Mouse (Mus musculus): ENCODE results near the gene Plin5. TPM values are rescaled to one million over a fixed set of nuclear protein-coding genes. Genes with fewer than 3 reads are reported as not detected.

The Plin5 gene
- polyA plus RNA-seq, 1 experiment from 2014 or later, result 1.1 TPM

DNA sequence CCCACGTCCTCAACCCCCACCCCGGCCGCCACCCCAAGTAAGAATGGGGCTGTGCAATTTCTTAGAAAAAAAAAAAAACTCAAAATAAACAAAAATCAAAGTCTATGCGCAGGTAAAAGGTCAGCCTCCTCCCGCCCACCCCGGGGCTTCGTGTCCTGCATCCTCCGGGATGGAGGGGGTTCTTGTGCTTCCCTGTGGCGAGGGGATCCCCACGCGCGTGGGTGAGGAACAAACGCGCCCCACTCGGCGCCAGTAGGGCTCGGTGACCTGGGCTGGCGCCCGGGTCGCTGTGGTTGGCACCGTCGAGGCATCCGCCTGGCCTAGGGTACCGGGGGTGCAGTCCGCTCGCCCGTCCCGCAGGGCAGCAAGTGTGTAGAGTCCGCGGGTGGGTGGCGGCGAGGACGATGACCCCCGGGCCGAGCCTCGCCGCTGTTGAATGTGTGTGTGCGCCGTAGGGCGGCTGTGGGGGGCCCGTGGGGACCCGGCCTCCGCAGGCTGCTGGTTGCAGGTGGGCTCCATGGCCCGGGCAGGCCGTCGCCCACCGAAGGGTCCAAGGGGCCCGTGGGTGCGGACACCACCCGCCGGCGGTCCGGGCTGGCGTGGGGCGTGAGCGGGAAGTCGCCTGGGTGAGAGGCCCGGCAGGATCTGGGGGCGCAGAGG lies 6.4 kb upstream of the Plin5 start:
- ATAC-seq (ENCODE audit: insufficient number of reproducible peaks, insufficient read depth, low FRiP score, low read depth), result no peak
- H3K4me2 ChIP-seq (ENCODE audit: low read length), result peak overlapping the region; percentile 88
- peaks cover 13 to 18% of the 10 kb centered on the region in 2 experiments for H3K4me1 ChIP-seq (ENCODE audit: control insufficient read depth in 2 of 2, insufficient read depth in 2 of 2, low read length in 2 of 2)
- WGBS, result 40% methylated on average over 50 of the region's 59 CpGs
- peaks cover 62% of the 10 kb centered on the region for H3K27me3 ChIP-seq (ENCODE audit: control insufficient read depth, insufficient read depth, low read length)
- H3K36me3 ChIP-seq (ENCODE audit: control insufficient read depth, insufficient read depth, low read length), result no peaks in the 10 kb centered on the region
- peak overlapping the region; percentile 70; the same call in 1 of the 2 replicates for H3K9ac ChIP-seq (ENCODE audit: low read length)
- H3K9me3 ChIP-seq (ENCODE audit: control insufficient read depth, low read length), result peaks cover 18% of the 10 kb centered on the region
- no peak overlapping the region for H3K27ac ChIP-seq (replicated peaks in 1 of 2; ENCODE audit: control insufficient read depth in 1 of 2, insufficient read depth in 1 of 2, low read depth in 2 of 2, low read length in 2 of 2)
- H3K4me3 ChIP-seq (ENCODE audit: control insufficient read depth in 1 of 2, insufficient read depth in 1 of 2, low read depth in 1 of 2, low read length in 2 of 2), result peak overlapping the region; percentile 48 to 49

DNA sequence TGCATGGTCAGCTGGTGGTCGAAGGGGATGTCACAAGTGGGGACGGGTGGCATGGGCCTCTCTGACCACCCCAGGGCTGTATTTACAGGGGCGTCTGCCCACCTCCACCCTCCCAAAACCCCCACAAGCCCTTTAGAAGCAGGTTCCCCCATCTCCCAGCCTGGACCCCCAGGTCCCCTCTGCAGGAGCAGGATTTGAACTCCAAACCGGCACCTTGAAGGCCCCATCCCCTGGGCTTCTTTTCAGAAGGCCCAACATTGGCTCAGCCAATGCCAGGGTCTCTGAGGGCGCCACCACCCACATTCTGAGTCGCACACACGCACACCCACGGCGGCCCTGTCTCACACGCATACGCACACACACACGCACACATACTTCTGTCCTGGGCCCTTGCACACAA lies 5.8 kb upstream of the Plin5 start:
- no peak overlapping the region for H3K4me2 ChIP-seq (ENCODE audit: low read length)
- peaks cover 18% of the 10 kb centered on the region for H3K9me3 ChIP-seq (ENCODE audit: control insufficient read depth, low read length)
- 87% methylated on average over 12 of the region's 12 CpGs for WGBS
- no peak for ATAC-seq (ENCODE audit: insufficient number of reproducible peaks, insufficient read depth, low FRiP score, low read depth)
- H3K27ac ChIP-seq (replicated peaks in 1 of 2; ENCODE audit: control insufficient read depth in 1 of 2, insufficient read depth in 1 of 2, low read depth in 2 of 2, low read length in 2 of 2), result no peak overlapping the region
- no peaks in the 10 kb centered on the region for H3K36me3 ChIP-seq (ENCODE audit: control insufficient read depth, insufficient read depth, low read length)
- H3K27me3 ChIP-seq (ENCODE audit: control insufficient read depth, insufficient read depth, low read length), result peaks cover 68% of the 10 kb centered on the region
- H3K4me1 ChIP-seq (ENCODE audit: control insufficient read depth in 2 of 2, insufficient read depth in 2 of 2, low read length in 2 of 2), result peaks cover 13 to 18% of the 10 kb centered on the region in 2 experiments
- H3K4me3 ChIP-seq (ENCODE audit: control insufficient read depth in 1 of 2, insufficient read depth in 1 of 2, low read depth in 1 of 2, low read length in 2 of 2), result no peak overlapping the region
- no peak overlapping the region for H3K9ac ChIP-seq (ENCODE audit: low read length)

GRCm38 (mm10) chr17:56121826-56122225 lies 4.4 kb upstream of the Plin5 start, which contains the start of gene Lrg1:
Gene Lrg1, minus strand, starts transcription at chr17:56122001.
- Histone ChIP-seq H3K4me1 (ENCODE audit: control insufficient read depth in 2 of 2, insufficient read depth in 2 of 2, low read length in 2 of 2) (peaks cover 17 to 23% of the 10 kb centered on the region in 2 experiments), H3K27ac (replicated peaks in 1 of 2; ENCODE audit: control insufficient read depth in 1 of 2, insufficient read depth in 1 of 2, low read depth in 2 of 2, low read length in 2 of 2) (no peak within 1 kb of the TSS), H3K4me2 (ENCODE audit: low read length) (peak within 1 kb of the TSS; percentile 71; the same call in 1 of the 2 replicates), H3K9ac (ENCODE audit: low read length) (no peak within 1 kb of the TSS), H3K4me3 (ENCODE audit: control insufficient read depth in 1 of 2, insufficient read depth in 1 of 2, low read depth in 1 of 2, low read length in 2 of 2) (0 out of 4 replicates have a peak within 1 kb of the TSS, but pooled peaks of 1 of the 2 experiments have one; percentile 35), H3K27me3 (ENCODE audit: control insufficient read depth, insufficient read depth, low read length) (peaks cover 77% of the 10 kb centered on the region), H3K9me3 (ENCODE audit: control insufficient read depth, low read length) (peaks cover 18% of the 10 kb centered on the region), H3K36me3 (ENCODE audit: control insufficient read depth, insufficient read depth, low read length) (no peaks in the 10 kb centered on the region)
- ATAC-seq (ENCODE audit: insufficient number of reproducible peaks, insufficient read depth, low FRiP score, low read depth), result no peak
- 49% methylated on average over 2 of the region's 2 CpGs for WGBS

DNA sequence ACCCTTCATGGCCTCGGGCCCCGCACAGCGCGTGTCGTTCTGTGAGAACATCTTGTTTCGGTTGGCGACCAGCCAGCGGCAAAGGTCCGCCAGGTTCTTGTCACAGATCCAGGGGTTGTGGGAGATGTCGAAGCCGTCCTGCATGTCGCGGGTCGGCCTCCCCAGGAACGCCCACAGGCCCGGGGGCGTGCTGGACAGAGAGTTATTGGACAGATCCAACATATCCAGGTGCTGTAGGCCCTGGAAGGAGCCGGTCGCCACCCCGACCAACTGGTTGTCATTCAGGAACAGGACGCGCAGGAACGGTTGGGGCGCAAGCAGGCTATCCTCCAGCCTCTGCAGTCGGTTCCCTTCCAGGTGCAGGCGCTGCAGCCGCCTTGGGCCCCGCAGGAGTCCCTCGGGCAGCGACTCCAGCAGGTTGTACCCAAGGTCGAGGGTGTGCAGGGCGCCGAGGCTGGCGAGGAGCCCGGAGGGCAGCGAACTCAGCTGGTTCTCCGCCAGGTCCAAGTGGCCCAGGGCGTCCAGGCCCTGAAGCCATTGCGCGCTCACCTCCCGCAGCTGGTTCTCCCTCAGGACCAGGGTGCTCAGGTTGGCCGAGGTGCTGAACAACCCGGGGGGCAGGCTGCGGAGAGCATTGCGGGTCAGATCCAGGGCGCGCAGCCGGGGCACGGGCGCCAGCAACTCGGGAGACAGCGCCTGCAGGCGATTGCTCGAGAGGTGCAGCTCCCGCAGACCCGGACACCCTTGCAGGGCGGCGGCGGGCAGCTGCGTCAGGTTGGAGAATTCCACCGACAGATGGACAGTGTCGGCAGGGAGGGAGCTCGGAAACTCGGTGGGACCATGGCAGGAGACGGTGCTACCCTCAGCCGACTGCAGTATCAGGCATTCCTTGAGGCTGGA lies 2.8 kb upstream of the Plin5 start:
- Histone ChIP-seq H3K4me2 (ENCODE audit: low read length) (peak overlapping the region; percentile 71), H3K27me3 (ENCODE audit: control insufficient read depth, insufficient read depth, low read length) (peaks cover 80% of the 10 kb centered on the region), H3K4me3 (ENCODE audit: control insufficient read depth in 1 of 2, insufficient read depth in 1 of 2, low read depth in 1 of 2, low read length in 2 of 2) (peak overlapping the region; percentile 31 to 35), H3K36me3 (ENCODE audit: control insufficient read depth, insufficient read depth, low read length) (no peaks in the 10 kb centered on the region), H3K4me1 (ENCODE audit: control insufficient read depth in 2 of 2, insufficient read depth in 2 of 2, low read length in 2 of 2) (peaks cover 17 to 23% of the 10 kb centered on the region in 2 experiments), H3K27ac (replicated peaks in 1 of 2; ENCODE audit: control insufficient read depth in 1 of 2, insufficient read depth in 1 of 2, low read depth in 2 of 2, low read length in 2 of 2) (no peak overlapping the region), H3K9ac (ENCODE audit: low read length) (peak overlapping the region; percentile 46), H3K9me3 (ENCODE audit: control insufficient read depth, low read length) (peaks cover 18% of the 10 kb centered on the region)
- WGBS, result 4% methylated on average over 66 of the region's 66 CpGs
- ATAC-seq (ENCODE audit: insufficient number of reproducible peaks, insufficient read depth, low FRiP score, low read depth), result no peak

DNA sequence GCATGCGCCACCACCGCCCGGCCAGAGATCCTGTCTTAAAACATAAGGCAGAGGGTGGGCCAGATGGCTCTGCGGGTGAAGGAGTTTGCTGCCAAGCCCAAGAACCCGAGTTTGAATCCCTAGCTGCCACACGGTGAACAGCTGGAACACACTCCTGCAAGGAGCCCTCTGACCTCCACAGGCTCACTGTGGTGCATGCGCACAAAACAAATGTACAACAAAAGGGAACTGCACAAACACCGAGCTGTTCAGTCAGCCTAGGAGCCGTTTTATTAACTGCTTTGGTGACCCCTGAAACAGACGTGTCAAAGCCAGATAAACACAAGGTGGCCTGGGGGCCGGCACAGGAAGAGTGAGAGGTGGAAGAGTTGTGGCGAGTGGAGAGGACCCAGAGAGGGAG lies 2.0 kb upstream of the Plin5 start:
- ATAC-seq (ENCODE audit: insufficient number of reproducible peaks, insufficient read depth, low FRiP score, low read depth), result no peak
- peak overlapping the region in 1 of 2 experiments; percentile 35; a peak in 2 of 4 replicates for H3K4me3 ChIP-seq (ENCODE audit: control insufficient read depth in 1 of 2, insufficient read depth in 1 of 2, low read depth in 1 of 2, low read length in 2 of 2)
- H3K9me3 ChIP-seq (ENCODE audit: control insufficient read depth, low read length), result peaks cover 18% of the 10 kb centered on the region
- peak overlapping the region; percentile 71 for H3K4me2 ChIP-seq (ENCODE audit: low read length)
- H3K27ac ChIP-seq (replicated peaks in 1 of 2; ENCODE audit: control insufficient read depth in 1 of 2, insufficient read depth in 1 of 2, low read depth in 2 of 2, low read length in 2 of 2), result no peak overlapping the region
- H3K27me3 ChIP-seq (ENCODE audit: control insufficient read depth, insufficient read depth, low read length), result peaks cover 76% of the 10 kb centered on the region
- peaks cover 15 to 23% of the 10 kb centered on the region in 2 experiments for H3K4me1 ChIP-seq (ENCODE audit: control insufficient read depth in 2 of 2, insufficient read depth in 2 of 2, low read length in 2 of 2)
- H3K9ac ChIP-seq (ENCODE audit: low read length), result no peak overlapping the region
- no peaks in the 10 kb centered on the region for H3K36me3 ChIP-seq (ENCODE audit: control insufficient read depth, insufficient read depth, low read length)
- 38% methylated on average over 12 of the region's 12 CpGs for WGBS

DNA sequence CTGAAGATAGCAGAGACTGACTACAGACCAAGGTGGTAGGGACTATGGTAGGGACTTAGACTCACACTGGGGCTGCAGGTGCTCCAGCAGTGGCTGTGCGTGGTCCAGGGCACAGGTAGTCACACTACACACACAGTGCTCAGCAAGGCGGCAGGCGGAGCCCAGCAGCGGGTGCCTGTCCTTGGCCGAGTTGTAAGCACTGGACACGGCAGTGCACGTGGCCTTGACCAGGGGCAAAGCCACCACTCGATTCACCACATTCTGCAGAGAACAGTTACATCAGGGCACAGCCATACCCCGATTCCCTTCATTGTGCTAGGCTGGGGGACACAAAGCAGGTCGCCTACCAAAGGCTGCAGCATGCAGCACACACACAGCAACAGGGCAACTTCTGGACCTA lies 1.2 kb downstream of the Plin5 start:
- 68% methylated on average over 10 of the region's 10 CpGs for WGBS
- peaks cover 43% of the 10 kb centered on the region for H3K27me3 ChIP-seq (ENCODE audit: control insufficient read depth, insufficient read depth, low read length)
- no peak overlapping the region for H3K27ac ChIP-seq (replicated peaks in 1 of 2; ENCODE audit: control insufficient read depth in 1 of 2, insufficient read depth in 1 of 2, low read depth in 2 of 2, low read length in 2 of 2)

GRCm38 (mm10) chr17:56112743-56113142 lies 4.7 kb downstream of the Plin5 start:
- peaks cover 6 to 19% of the 10 kb centered on the region in 2 experiments for H3K4me1 ChIP-seq (ENCODE audit: control insufficient read depth in 2 of 2, insufficient read depth in 2 of 2, low read length in 2 of 2)
- WGBS, result 60% methylated on average over 3 of the region's 3 CpGs
- H3K27ac ChIP-seq (replicated peaks in 1 of 2; ENCODE audit: control insufficient read depth in 1 of 2, insufficient read depth in 1 of 2, low read depth in 2 of 2, low read length in 2 of 2), result no peak overlapping the region
- H3K36me3 ChIP-seq (ENCODE audit: control insufficient read depth, insufficient read depth, low read length), result no peaks in the 10 kb centered on the region
- H3K9ac ChIP-seq (ENCODE audit: low read length), result no peak overlapping the region
- peaks cover 16% of the 10 kb centered on the region for H3K27me3 ChIP-seq (ENCODE audit: control insufficient read depth, insufficient read depth, low read length)
- ATAC-seq (ENCODE audit: insufficient number of reproducible peaks, insufficient read depth, low FRiP score, low read depth), result no peak
- H3K4me2 ChIP-seq (ENCODE audit: low read length), result no peak overlapping the region
- no peaks in the 10 kb centered on the region for H3K9me3 ChIP-seq (ENCODE audit: control insufficient read depth, low read length)
- H3K4me3 ChIP-seq (ENCODE audit: control insufficient read depth in 1 of 2, insufficient read depth in 1 of 2, low read depth in 1 of 2, low read length in 2 of 2), result no peak overlapping the region

More for the DNA sequence above, 1.2 kb downstream of the Plin5 start:
- Histone ChIP-seq H3K4me2 (ENCODE audit: low read length) (no peak overlapping the region), H3K9me3 (ENCODE audit: control insufficient read depth, low read length) (no peaks in the 10 kb centered on the region), H3K36me3 (ENCODE audit: control insufficient read depth, insufficient read depth, low read length) (no peaks in the 10 kb centered on the region), H3K4me3 (ENCODE audit: control insufficient read depth in 1 of 2, insufficient read depth in 1 of 2, low read depth in 1 of 2, low read length in 2 of 2) (no peak overlapping the region), H3K4me1 (ENCODE audit: control insufficient read depth in 2 of 2, insufficient read depth in 2 of 2, low read length in 2 of 2) (peaks cover 15 to 17% of the 10 kb centered on the region in 2 experiments), H3K9ac (ENCODE audit: low read length) (no peak overlapping the region)
- ATAC-seq (ENCODE audit: insufficient number of reproducible peaks, insufficient read depth, low FRiP score, low read depth), result no peak

Data from heart, embryonic 14.5 days (tissue).